Mouse (Mus musculus) myocyte (in vitro differentiated cells): ENCODE measurements around the gene Bet1l. TPM values are rescaled to one million over a fixed set of nuclear protein-coding genes. Genes with fewer than 3 reads are reported as not detected.

Source experiments
- H3K27me3 ChIP-seq: one replicate; pipeline ENCODE4 v1.6.1; 2011; ENCODE audit not compliant: control insufficient read depth, insufficient read depth, insufficient read length
- H3K36me3 ChIP-seq: one replicate; pipeline ENCODE4 v1.6.1; 2011; ENCODE audit not compliant: control insufficient read depth, insufficient read depth
- H3K4me2 ChIP-seq: one replicate; pipeline ENCODE4 v1.6.1; 2011; ENCODE audit warnings: low read depth, control low read depth
- H3K4me3 ChIP-seq: one replicate; pipeline ENCODE4 v1.5.1; 2011; ENCODE audit warnings: mild to moderate bottlenecking, control low read depth, moderate library complexity
- H3K79me2 ChIP-seq: one replicate; pipeline ENCODE4 v1.6.1; 2011; ENCODE audit not compliant: control insufficient read depth, insufficient read depth
- H3ac ChIP-seq: one replicate; pipeline ENCODE4 v1.6.1; 2011; ENCODE audit not compliant: control insufficient read depth, insufficient read length
- CEBPB ChIP-seq: IDR thresholded peaks from 2 replicates; pipeline ENCODE4 v1.6.1; 2011; ENCODE audit warnings: mild to moderate bottlenecking, moderate library complexity; ENCODE audit not compliant: poor library complexity, insufficient read depth, severe bottlenecking
- E2F4 ChIP-seq: IDR thresholded peaks from one replicate; pipeline ENCODE4 v1.6.1; 2011; ENCODE audit warnings: mild to moderate bottlenecking, control low read depth, moderate library complexity; ENCODE audit not compliant: insufficient read depth
- MAX ChIP-seq: IDR thresholded peaks from one replicate; pipeline ENCODE4 v1.6.1; 2011; ENCODE audit warnings: low read depth, mild to moderate bottlenecking, control low read depth
- MYOD1 ChIP-seq, 3 experiments: IDR thresholded peaks; one replicate each; pipeline ENCODE4 v1.6.1; 2011; ENCODE audit warnings: control low read depth in 2 of 3, low read depth in 2 of 3, mild to moderate bottlenecking in 2 of 3, moderate library complexity in 1 of 3; ENCODE audit not compliant: insufficient read length in 2 of 3, control insufficient read depth in 1 of 3
- MYOG ChIP-seq, 3 experiments: IDR thresholded peaks; one replicate each; pipeline ENCODE4 v1.6.1; 2011; ENCODE audit warnings: control low read depth in 2 of 3, low read depth in 2 of 3, mild to moderate bottlenecking in 2 of 3; ENCODE audit not compliant: insufficient read length in 2 of 3, control insufficient read depth in 1 of 3, insufficient read depth in 1 of 3
- POLR2A ChIP-seq: IDR thresholded peaks from one replicate; pipeline ENCODE4 v1.6.1; 2011; ENCODE audit warnings: low read depth, mild to moderate bottlenecking, control low read depth, moderate library complexity; ENCODE audit not compliant: insufficient read length
- POLR2AphosphoS2 ChIP-seq: IDR thresholded peaks from one replicate; pipeline ENCODE4 v1.6.1; 2011; ENCODE audit warnings: low read depth, control low read depth; ENCODE audit not compliant: insufficient read length
- REST ChIP-seq: IDR thresholded peaks from one replicate; pipeline ENCODE4 v1.6.1; 2011; ENCODE audit warnings: mild to moderate bottlenecking, control low read depth, moderate library complexity; ENCODE audit not compliant: insufficient read depth, insufficient read length
- SRF ChIP-seq: IDR thresholded peaks from one replicate; pipeline ENCODE4 v1.6.1; 2011; ENCODE audit warnings: low read depth; ENCODE audit not compliant: control insufficient read depth, insufficient read length
- TCF12 ChIP-seq: IDR thresholded peaks from one replicate; pipeline ENCODE4 v1.6.1; 2011; ENCODE audit warnings: mild to moderate bottlenecking, control low read depth; ENCODE audit not compliant: poor library complexity, insufficient read depth, severe bottlenecking
- TCF3 ChIP-seq: IDR thresholded peaks from one replicate; pipeline ENCODE4 v1.6.1; 2011; ENCODE audit warnings: low read depth, control low read depth; ENCODE audit not compliant: insufficient read length
- USF1 ChIP-seq: IDR thresholded peaks from one replicate; pipeline ENCODE4 v1.6.1; 2011; ENCODE audit warnings: low read depth, mild to moderate bottlenecking, control low read depth, moderate library complexity
- polyA plus RNA-seq: library from polyadenylated mRNA; unstranded; fragments of >200 nt; fragmentation: generic; extraction: Trizol; gene quantifications from one replicate; pipeline ENCODE4 v1.2.1, GENCODE M21; 2012; ENCODE audit warnings: missing spikeins

Bet1l gene
- polyA plus RNA-seq, 1 experiment = 25.8 TPM

DNA sequence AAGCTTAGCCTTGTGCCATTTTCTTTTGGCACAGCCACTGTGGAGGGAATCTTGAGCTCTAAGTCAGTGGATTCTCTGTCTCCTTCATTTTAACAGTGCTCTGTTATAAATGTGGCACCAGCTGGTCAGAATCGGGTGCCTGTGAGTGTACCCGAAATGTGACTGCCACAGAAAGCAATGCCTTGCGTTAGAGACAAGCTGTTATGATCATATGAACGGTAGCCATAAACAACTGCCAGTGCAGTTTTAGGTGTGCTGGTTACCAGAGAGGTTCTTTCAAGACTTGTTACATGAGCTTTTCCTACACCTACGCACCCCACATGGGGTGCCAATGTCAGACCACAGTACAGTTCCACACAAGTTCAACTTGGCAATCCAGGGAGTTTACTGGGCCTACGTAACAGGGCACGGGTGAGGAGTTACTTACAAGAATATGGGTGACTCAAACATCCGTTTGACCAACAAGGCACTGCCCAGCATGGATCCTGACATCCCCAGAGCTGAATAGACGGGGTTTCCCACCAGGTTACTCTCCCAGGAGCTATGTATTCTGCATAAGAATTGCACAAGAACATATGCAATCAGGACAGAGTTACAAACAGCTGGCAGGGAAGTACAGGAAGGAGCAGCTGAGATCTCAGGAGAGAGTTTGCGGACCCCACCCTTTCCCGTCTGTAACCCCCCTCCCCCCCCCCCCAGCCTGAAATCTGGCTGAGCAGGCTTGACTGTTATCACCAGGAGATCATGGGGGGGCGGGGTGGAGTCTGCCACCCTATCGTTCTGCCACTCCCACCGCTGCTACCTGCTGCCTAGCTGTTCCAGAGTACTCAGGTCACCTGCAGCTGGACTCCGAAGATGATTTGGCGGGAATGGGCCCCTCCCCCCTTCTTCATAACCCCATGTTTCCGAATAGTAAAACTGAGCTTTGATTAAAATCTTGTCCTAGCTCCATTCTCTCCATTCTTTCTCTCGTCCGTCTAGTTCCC, 16.3 kb downstream of the Bet1l start:
- Histone ChIP-seq H3ac (no peak overlapping the region), H3K4me3 (no peak overlapping the region), H3K36me3 (no peaks in the 10 kb centered on the region), H3K4me2 (peak overlapping the region; percentile 41), H3K27me3 (peaks cover 6% of the 10 kb centered on the region), H3K79me2 (no peaks in the 10 kb centered on the region)
- TF ChIP-seq REST = no peak
- no peak for TF ChIP-seq MAX
- TF ChIP-seq E2F4 = no peak
- no peak for TF ChIP-seq TCF3
- no peak for TF ChIP-seq POLR2AphosphoS2
- no peak for TF ChIP-seq CEBPB
- TF ChIP-seq POLR2A = no peak
- no peak for TF ChIP-seq SRF
- TF ChIP-seq MYOD1 (IDR thresholded peaks at IDR 0.05; ENCODE audit: control insufficient read depth in 1 of 3, insufficient read length in 2 of 3, low read depth in 2 of 3) = no peak
- TF ChIP-seq TCF12 = no peak
- TF ChIP-seq MYOG (IDR thresholded peaks at IDR 0.05; ENCODE audit: control insufficient read depth in 1 of 3, insufficient read depth in 1 of 3, insufficient read length in 2 of 3, low read depth in 2 of 3) = no peak
- no peak for TF ChIP-seq USF1

DNA sequence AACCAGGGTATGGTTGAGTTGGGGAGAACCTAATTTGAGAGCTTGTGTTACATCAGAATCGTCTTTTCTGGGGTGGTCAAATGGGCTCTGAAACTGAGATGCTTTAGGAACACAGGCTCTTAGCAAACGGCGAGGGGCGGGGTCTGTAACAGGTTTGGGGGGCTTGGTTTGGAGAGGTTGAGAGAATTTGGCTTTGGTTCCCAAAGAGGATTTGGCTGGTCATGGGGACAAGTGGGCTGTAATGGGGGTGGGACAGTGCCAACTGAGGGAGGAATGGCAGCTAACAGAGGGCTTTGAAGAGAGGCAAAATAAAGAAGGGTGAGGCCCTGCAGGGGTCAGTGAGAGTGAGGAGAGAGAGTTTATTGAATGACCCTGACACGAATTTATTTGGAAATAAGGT, 17.8 kb downstream of the Bet1l start:
- no peak overlapping the region for H3K4me3 ChIP-seq
- no peak for TF ChIP-seq REST
- no peak for TF ChIP-seq CEBPB
- TF ChIP-seq TCF12 = no peak
- TF ChIP-seq E2F4 = no peak
- TF ChIP-seq USF1 = no peak
- no peak for TF ChIP-seq SRF
- no peak for TF ChIP-seq MYOG (IDR thresholded peaks at IDR 0.05; ENCODE audit: control insufficient read depth in 1 of 3, insufficient read depth in 1 of 3, insufficient read length in 2 of 3, low read depth in 2 of 3)
- TF ChIP-seq MAX = no peak
- no peak for TF ChIP-seq POLR2A
- TF ChIP-seq MYOD1 (IDR thresholded peaks at IDR 0.05; ENCODE audit: control insufficient read depth in 1 of 3, insufficient read length in 2 of 3, low read depth in 2 of 3) = no peak
- no peak for TF ChIP-seq TCF3
- no peak for TF ChIP-seq POLR2AphosphoS2
- H3K36me3 ChIP-seq = no peaks in the 10 kb centered on the region
- H3K4me2 ChIP-seq = no peak overlapping the region
- no peak overlapping the region for H3ac ChIP-seq
- no peaks in the 10 kb centered on the region for H3K79me2 ChIP-seq
- peaks cover 6% of the 10 kb centered on the region for H3K27me3 ChIP-seq

DNA sequence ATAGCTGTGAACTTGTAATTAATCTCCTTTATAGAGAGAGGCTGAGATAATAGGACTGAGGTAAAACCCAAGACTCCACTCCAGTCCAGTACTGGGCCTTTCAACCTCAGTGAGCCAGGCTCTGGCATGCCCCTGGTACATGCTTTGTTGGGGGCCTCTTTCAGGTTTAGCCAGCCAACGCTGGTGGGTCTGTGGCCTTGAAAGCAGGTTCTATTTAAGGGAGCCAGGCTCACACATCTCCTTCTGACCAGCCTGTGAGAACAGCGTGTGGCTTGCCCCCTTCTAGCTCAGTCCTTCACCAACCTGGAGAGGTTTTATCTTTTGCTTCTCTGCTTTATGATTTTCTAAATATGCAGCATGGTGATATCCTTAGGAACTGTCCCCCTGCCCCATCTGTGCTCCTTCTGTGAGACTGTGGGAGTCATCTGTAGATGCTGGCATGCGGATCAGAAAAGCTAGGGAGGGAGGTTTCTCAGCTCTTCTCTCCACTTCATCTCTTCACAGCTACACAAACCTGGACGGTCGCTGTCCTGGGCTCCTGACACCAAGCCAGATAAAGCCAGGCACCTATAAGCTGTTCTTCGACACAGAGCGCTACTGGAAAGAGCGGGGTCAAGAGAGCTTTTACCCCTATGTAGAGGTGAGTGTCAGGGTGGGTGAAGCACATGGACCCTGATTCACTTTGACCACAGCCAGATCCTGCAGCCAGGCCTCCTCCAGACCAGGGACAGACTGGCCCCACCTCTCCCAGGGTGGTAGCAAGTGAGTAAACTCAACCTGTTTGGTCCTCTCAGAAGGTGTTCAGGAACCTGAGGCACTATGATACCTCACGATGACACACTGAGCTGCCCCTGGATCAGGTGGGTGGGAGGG, 20.9 kb downstream of the Bet1l start:
- Histone ChIP-seq H3K36me3 (no peaks in the 10 kb centered on the region), H3K4me2 (no peak overlapping the region), H3K27me3 (no peaks in the 10 kb centered on the region), H3K4me3 (no peak overlapping the region), H3ac (no peak overlapping the region), H3K79me2 (no peaks in the 10 kb centered on the region)
- TF ChIP-seq TCF3 = no peak
- no peak for TF ChIP-seq USF1
- TF ChIP-seq SRF = no peak
- no peak for TF ChIP-seq E2F4
- TF ChIP-seq REST = no peak
- no peak for TF ChIP-seq MYOG (IDR thresholded peaks at IDR 0.05; ENCODE audit: control insufficient read depth in 1 of 3, insufficient read depth in 1 of 3, insufficient read length in 2 of 3, low read depth in 2 of 3)
- TF ChIP-seq MYOD1 (IDR thresholded peaks at IDR 0.05; ENCODE audit: control insufficient read depth in 1 of 3, insufficient read length in 2 of 3, low read depth in 2 of 3) = no peak
- no peak for TF ChIP-seq TCF12
- no peak for TF ChIP-seq POLR2AphosphoS2
- no peak for TF ChIP-seq CEBPB
- TF ChIP-seq MAX = no peak
- TF ChIP-seq POLR2A = no peak

DNA sequence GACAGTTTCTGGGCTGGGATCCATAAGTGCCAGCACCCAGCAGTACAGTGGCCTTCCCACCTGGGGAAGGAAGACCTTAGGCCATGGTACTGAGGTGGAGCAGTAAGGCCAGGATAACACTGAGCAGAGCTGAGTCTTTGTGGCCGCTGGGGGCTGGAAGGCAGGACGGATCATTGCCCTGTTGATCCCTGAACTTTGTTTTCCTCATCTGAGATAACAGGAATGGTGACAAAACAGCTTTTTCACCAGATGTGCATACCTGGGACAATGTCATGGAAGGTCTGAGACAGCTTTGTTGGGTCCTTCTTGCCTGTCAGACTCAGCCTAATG, 21.7 kb downstream of the Bet1l start:
- H3K27me3 ChIP-seq = no peaks in the 10 kb centered on the region
- no peaks in the 10 kb centered on the region for H3K79me2 ChIP-seq
- no peak overlapping the region for H3K4me2 ChIP-seq
- TF ChIP-seq USF1 (no peak), TCF12 (no peak), TCF3 (no peak), REST (no peak), POLR2AphosphoS2 (no peak), MYOG (IDR thresholded peaks at IDR 0.05; ENCODE audit: control insufficient read depth in 1 of 3, insufficient read depth in 1 of 3, insufficient read length in 2 of 3, low read depth in 2 of 3) (no peak), CEBPB (no peak), SRF (no peak), MAX (no peak), E2F4 (no peak)
- H3K4me3 ChIP-seq = no peak overlapping the region
- no peak overlapping the region for H3ac ChIP-seq
- no peaks in the 10 kb centered on the region for H3K36me3 ChIP-seq
